Mouse (Mus musculus): ENCODE data around the gene Gapvd1.

Gapvd1 gene

GRCm38 (mm10) chr2:34635249-34636165, 119.5 kb downstream of the Gapvd1 start:
- DNase-seq (ENCODE audit: low read depth, low spot score): no peak

- DNase-seq (ENCODE audit: low read depth, low spot score): no peak
These were observed 123.0 kb downstream of the Gapvd1 start for GRCm38 (mm10) chr2:34632051-34632450.

DNA sequence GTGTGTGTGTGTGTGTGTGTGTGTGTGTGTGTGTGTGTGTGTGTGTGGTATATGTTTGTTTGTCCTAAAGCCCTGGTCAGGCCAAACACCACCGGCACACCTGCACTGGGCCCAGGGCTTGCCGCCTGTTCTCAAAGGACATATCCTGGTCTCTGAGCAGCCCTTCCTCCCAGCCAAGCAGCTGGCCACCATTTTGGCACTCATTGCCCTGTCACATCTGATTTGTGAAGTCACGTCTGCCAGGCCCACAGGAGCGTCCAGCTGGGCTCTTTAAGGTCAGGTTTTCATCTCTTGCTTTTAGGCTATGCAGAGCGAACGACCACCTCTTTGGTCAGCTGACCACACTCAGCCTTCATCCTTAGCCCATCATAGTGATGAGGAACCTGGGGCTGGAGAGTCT, 124.6 kb downstream of the Gapvd1 start:
- DNase-seq (ENCODE audit: low read depth, low spot score): no peak

GRCm38 (mm10) chr2:34629758-34630157, 125.3 kb downstream of the Gapvd1 start:
- no peak for DNase-seq (ENCODE audit: low read depth, low spot score)

DNA sequence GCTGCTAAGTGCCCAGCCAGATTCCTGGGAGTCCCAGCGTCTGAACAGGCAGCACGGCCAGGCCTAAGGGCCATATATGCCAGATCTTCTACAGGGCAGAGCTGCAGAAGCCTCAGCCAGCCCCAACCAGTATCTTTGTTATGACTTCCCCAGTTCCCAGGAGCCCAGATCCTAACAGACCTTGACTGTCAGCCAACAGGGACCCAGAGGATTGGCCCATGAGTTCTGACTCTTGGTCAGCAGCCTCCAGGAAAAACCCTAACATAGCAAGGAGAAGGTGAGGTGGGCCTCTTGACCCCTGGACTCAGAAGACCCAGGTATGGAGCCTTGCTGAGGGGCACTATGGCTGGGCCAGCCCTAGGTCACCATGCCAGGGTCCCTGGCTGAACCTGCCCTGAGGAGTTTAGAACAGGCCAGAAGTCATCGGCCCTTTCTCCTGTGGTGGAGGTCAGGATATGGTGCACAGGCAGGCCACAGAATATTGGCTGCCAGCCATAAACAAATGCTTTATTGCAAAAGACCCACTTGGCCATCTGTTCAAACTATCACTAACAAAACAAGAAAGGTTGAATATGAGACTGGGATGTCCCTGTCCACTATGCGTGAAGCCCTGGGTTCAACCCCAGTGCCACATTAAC, 126.0 kb downstream of the Gapvd1 start:
- no peak for DNase-seq (ENCODE audit: low read depth, low spot score)

DNA sequence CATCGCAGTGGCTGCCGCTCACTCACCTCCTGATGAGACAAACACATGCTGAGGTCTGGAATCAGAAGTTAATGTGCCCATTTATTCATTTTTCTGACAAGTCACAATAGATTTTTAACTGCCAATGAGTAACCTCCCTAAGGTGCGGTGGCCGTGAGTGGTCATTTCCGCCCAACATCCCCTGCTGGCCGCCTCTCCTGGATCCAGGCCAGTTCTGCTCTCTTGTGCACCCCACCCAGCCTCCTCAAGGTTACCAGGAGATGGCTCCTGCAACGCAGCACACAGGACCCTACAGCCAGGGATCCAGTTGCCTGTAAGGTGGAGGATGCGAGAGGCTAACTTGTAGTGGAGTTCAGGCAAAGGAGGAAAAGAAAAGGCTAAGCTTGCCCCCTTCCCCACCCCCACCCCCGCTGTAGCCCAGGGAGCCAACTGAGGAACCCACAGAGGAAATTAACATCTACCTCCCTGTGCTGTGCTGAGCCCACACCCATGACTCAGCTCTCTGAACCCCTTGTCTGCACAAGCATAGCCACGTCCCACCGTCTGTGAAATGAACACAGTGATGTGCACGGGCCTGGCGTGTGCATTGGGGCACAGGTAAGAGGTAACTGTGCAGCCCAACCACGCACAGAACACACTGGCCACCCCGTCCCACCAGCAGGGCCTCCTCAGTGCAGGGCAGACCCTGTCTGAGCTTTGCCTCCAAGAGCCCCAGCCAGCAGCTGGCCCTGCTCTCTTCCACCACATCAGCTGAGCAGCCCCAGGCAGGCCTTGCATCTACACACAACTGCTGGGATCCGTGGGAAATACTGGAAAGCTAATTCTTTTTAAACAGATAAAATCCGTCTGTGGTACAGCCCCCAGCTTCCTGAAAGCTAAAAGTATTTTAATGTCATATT, 127.5 kb downstream of the Gapvd1 start:
- DNase-seq (ENCODE audit: low read depth, low spot score): no peak
